Mouse (Mus musculus): Measurements from ENCODE around the gene Rbck1.

DNA sequence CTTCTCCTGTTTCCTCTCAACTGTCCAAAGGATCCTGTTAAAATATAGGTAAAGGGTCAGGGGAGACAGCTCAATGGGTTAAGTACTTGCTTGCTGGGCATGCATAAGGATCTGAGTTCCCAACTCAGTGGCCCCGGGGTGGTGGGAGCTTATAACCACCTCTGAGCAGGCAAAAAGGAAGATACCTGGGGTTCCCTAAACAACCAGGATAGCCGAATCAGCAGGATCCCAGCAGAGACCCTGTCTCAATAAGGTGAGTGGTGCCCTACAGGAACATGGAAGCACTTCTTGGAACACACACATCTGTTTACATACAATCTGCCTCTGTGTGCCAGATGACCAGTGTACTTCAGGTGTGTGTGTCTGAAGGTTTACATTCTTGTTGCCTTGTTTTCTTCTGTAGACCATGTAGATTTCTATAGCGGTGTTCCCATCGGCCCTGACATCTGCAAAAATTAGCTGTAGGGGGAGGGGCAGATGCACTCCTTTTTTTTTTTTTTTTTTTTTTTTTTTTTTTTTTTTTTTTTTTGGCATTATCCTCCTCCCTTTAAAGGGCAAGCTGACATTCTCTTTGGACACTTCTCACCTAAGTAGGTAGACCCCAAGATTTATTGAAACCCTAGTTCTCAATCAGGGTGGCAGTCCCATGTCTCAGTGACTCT, 1.0 kb upstream of the Rbck1 start:
- TF ChIP-seq CTCF (IDR thresholded peaks at IDR 0.05; ENCODE audit: extremely low read depth, insufficient read length, insufficient replicate concordance, low read depth, low read length) (no peak), POLR2A (IDR thresholded peaks at IDR 0.05; ENCODE audit: low read depth, low read length) (no peak)
